Mouse (Mus musculus): ENCODE data around the gene Fto. TPM values are rescaled to one million over a fixed set of nuclear protein-coding genes. Genes with fewer than 3 reads are reported as not detected.

The Fto gene
- polyA plus RNA-seq, 1 experiment, result 144 TPM

DNA sequence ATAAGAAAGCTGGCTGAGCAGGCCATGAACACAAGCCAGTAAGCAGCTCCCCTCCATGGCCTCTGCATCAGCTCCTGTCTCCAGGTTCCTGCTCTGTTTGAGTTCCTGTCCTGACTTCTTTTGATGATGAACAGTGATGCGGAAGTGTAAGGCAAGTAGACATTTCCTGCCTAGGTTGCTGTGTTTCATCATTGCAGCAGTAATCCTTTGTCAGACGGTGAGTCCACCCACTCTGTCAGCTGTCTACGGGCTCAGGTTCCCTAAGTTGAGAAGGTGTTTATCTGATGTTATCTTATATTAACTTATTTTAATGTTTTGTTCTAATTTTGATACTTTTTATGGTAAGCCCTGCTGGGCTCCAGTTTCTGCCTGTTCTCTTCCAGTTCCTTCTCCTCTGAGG, 12.7 kb downstream of the Fto start:
- TF ChIP-seq POLR2A (IDR thresholded peaks at IDR 0.05; ENCODE audit: borderline replicate concordance, extremely low read depth, insufficient read depth, insufficient read length, poor library complexity, severe bottlenecking) (no peak), CTCF (IDR thresholded peaks at IDR 0.05; ENCODE audit: borderline replicate concordance, extremely low read depth, insufficient read depth, insufficient read length) (no peak)
- DNase-seq (ENCODE audit: low read depth), result no peak

DNA sequence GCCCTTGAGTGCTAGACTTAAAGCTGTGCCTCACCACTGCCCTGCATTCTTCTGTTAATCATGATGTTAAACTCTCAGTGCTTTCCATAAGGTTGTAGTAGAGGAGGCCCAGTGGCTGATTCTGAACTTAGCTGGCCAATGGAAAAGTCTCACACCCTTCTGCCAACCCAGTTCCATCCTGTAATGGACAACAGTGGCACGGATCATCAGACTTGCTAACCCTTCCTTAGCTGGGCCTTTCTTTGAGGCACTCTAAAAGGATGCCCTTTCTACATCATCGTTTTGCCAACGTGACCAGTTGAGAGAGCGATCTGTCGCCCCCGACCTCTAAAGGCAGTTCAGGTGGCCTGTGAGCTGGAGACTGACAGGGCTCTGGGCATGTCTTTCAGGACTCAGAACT, 13.6 kb downstream of the Fto start:
- DNase-seq (ENCODE audit: low read depth), result no peak
- TF ChIP-seq CTCF (IDR thresholded peaks at IDR 0.05; ENCODE audit: borderline replicate concordance, extremely low read depth, insufficient read depth, insufficient read length), result no peak
- no peak for TF ChIP-seq POLR2A (IDR thresholded peaks at IDR 0.05; ENCODE audit: borderline replicate concordance, extremely low read depth, insufficient read depth, insufficient read length, poor library complexity, severe bottlenecking)

DNA sequence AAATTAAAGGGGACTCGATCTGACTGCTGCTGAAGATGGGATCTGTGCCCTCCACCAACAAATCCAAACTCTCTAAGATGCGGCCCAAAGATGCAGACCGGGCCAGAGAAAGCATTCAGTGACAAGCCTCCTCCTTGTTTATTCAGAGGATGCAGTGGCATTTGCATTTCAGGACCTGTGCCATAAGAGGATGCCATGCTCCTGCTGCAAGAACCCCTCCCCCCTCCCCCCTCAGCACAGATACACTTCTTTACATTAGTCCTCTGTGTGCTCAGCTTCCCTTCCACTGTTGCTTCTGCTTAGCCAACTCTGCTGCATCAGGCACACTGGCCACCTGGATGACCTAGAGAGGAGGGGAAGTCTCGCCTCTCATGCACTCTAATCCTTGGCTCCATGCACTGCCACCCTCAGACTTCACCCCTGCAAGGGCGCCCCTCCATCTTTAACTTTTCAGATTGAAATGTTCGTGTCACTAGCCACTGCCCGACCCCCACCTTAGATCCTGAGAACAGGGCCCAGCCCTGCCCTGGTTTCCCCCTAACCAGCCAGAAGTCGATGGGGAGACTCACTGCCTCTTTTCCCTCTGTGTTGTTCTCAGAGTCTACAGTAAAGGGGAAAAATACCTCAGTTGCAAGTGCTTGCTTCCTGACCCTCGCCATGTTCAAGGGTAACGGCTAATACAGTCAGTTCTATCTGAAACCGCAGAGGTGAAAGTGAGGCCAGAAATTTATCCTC, 14.3 kb downstream of the Fto start:
- DNase-seq (ENCODE audit: low read depth), result peak; percentile 55
- TF ChIP-seq CTCF (IDR thresholded peaks at IDR 0.05; ENCODE audit: borderline replicate concordance, extremely low read depth, insufficient read depth, insufficient read length), result no peak

DNA sequence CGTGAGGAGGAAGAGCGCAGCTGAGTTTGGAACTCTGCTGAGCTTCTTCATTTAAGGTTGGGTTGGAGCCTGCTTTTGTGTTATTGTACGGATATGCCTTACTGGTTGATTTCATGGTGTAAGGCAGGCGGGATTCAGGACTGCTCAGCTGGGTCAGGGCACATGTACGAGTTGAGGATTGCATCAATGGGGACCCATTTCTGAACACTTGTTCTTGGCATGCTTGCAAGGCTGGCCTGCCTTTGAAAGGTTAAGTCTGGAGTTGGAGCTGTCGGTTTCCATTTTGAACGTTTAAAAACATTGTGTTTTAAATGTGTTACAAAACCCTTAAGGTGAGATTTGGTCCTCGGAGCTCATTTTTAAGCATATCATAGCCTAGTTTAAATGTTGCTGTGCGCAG, 15.7 kb downstream of the Fto start:
- peak; percentile 26 for DNase-seq (ENCODE audit: low read depth)
- TF ChIP-seq POLR2A (IDR thresholded peaks at IDR 0.05; ENCODE audit: borderline replicate concordance, extremely low read depth, insufficient read depth, insufficient read length, poor library complexity, severe bottlenecking) (no peak), CTCF (IDR thresholded peaks at IDR 0.05; ENCODE audit: borderline replicate concordance, extremely low read depth, insufficient read depth, insufficient read length) (no peak)

DNA sequence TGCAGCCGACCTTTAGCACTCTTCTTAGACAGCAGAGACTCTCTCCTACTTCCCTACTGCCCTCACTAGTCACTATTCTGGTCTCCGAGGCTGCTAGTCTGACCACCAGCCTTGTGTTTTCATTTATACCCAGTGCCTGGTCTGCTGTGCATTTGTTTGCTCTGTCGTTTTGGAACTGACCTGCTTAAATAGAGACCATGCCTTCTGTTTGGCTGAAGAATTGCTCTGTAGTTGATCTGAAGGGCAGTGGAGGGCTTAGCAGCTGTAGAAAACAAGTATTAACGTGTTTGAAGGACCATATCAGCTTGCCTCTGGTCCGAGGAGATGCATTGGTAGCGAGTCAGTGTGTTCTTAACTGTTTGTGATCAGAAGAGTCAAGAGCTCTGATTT, 16.1 kb downstream of the Fto start:
- TF ChIP-seq CTCF (IDR thresholded peaks at IDR 0.05; ENCODE audit: borderline replicate concordance, extremely low read depth, insufficient read depth, insufficient read length) (no peak), POLR2A (IDR thresholded peaks at IDR 0.05; ENCODE audit: borderline replicate concordance, extremely low read depth, insufficient read depth, insufficient read length, poor library complexity, severe bottlenecking) (no peak)
- no peak for DNase-seq (ENCODE audit: low read depth)

DNA sequence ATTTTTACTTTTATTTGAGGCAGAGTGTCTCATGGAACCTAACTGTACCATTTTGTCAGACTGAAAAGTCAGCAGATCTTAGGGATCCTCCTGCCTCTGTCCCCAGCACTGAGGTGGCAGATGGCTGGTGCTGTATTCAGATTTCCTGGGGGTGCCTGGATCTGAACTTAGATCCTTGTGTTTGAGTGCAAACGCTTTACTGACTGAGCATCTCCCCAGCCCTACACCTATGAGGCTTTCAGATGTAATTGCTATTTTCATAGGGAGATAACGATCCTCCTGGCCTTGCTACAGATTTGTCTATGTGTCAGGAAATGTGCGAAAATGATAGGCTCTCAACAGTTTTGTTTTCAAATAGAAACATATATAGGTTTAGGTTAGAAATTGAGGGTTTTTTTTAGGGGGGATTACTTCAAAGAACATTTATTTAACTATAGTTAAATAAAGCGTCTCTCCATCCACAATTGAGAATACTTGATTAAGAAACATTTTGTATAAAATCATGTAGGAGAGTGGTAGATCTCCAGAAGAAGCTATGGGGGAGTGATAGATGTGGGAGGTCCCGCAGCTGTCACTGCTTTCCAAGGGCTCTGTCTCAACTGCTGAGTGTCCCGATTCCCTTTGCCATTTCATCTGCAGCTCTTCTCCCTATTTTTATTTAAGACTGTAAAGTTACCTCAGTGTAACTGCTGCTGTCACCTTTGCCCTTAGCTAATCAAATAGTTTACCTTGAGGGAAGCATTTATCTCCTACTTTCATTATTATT, 25.2 kb downstream of the Fto start:
- no peak for DNase-seq (ENCODE audit: low read depth)
- no peak for TF ChIP-seq CTCF (IDR thresholded peaks at IDR 0.05; ENCODE audit: borderline replicate concordance, extremely low read depth, insufficient read depth, insufficient read length)
- TF ChIP-seq POLR2A (IDR thresholded peaks at IDR 0.05; ENCODE audit: borderline replicate concordance, extremely low read depth, insufficient read depth, insufficient read length, poor library complexity, severe bottlenecking), result no peak

DNA sequence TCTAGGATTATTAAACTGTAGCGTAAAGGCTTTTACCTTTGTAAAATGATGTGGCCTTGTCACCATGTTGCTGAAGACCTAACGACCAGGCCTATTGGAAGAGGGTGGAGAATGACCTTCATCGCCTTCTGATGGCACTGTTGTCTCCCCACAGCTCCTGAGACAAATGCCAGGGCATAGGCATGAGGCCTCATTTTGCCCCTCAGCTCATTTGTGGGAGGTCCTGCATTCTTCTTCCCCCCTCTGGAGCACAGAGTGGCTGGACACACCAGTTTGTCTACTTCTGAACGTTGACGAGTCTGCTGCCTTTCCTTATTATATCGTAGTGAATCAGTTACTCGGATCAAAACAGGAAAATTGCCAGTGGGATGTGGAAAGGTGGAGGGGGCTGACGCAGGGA, 26.3 kb downstream of the Fto start:
- TF ChIP-seq CTCF (IDR thresholded peaks at IDR 0.05; ENCODE audit: borderline replicate concordance, extremely low read depth, insufficient read depth, insufficient read length), result no peak
- TF ChIP-seq POLR2A (IDR thresholded peaks at IDR 0.05; ENCODE audit: borderline replicate concordance, extremely low read depth, insufficient read depth, insufficient read length, poor library complexity, severe bottlenecking), result no peak
- no peak for DNase-seq (ENCODE audit: low read depth)

DNA sequence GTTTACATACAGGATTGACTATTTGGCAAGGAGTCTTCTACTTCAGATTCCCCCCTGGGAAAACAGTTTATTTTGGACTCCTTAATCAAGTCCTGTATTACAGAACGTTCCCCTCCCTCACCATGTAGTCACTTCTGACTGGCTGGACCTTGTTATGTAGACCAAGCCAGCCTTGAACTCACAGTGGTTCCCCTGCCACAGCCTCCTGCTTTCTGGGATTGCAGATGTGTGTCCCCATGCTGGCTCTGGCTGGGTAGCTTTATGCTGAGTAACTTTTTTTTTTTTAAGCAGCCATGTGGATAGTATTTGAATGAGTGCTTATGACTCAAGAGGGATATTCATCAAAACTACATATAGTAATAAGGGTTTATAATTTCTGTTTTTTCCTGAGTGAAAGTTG, 27.4 kb downstream of the Fto start:
- no peak for TF ChIP-seq POLR2A (IDR thresholded peaks at IDR 0.05; ENCODE audit: borderline replicate concordance, extremely low read depth, insufficient read depth, insufficient read length, poor library complexity, severe bottlenecking)
- no peak for TF ChIP-seq CTCF (IDR thresholded peaks at IDR 0.05; ENCODE audit: borderline replicate concordance, extremely low read depth, insufficient read depth, insufficient read length)
- DNase-seq (ENCODE audit: low read depth), result no peak

DNA sequence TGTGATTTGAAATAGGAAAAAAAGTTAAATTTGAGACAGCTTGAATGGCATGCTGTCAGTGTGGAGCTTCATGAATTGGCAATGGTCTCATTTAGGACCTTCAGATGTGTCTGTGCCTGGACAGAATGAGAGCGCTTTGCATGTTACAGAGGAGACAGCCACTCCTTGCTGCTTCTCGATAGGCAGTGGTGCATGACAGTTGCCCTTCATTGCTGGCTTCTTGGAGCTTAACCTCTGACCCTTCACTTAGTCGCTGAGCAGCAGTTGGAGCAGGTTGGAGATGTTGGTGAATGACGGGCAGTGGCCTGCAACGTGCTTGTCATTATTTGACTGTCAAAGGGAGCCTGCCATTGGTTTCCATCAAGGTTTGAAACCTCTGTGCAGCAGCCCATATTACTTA, 28.9 kb downstream of the Fto start:
- no peak for DNase-seq (ENCODE audit: low read depth)
- no peak for TF ChIP-seq POLR2A (IDR thresholded peaks at IDR 0.05; ENCODE audit: borderline replicate concordance, extremely low read depth, insufficient read depth, insufficient read length, poor library complexity, severe bottlenecking)
- no peak for TF ChIP-seq CTCF (IDR thresholded peaks at IDR 0.05; ENCODE audit: borderline replicate concordance, extremely low read depth, insufficient read depth, insufficient read length)

DNA sequence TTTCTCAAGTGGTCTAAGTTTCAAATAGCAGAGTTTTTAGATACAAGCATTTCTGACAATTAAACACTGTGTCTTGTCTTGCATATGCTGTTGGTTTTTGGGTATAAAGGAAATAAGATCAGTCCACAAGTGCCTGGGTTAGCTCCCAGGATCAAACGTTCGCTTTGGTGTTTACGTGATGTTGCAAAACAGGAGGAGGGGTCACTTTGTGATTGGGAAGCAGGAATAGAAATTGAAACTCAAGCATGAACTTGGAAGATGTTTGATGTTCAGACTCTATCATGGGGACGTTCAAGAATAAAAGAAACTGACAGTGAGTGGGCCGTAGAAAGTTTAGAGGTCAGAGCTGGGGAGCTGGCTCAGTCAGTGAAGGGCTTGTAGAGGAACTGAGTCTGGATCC, 29.5 kb downstream of the Fto start:
- no peak for TF ChIP-seq POLR2A (IDR thresholded peaks at IDR 0.05; ENCODE audit: borderline replicate concordance, extremely low read depth, insufficient read depth, insufficient read length, poor library complexity, severe bottlenecking)
- no peak for TF ChIP-seq CTCF (IDR thresholded peaks at IDR 0.05; ENCODE audit: borderline replicate concordance, extremely low read depth, insufficient read depth, insufficient read length)
- no peak for DNase-seq (ENCODE audit: low read depth)

DNA sequence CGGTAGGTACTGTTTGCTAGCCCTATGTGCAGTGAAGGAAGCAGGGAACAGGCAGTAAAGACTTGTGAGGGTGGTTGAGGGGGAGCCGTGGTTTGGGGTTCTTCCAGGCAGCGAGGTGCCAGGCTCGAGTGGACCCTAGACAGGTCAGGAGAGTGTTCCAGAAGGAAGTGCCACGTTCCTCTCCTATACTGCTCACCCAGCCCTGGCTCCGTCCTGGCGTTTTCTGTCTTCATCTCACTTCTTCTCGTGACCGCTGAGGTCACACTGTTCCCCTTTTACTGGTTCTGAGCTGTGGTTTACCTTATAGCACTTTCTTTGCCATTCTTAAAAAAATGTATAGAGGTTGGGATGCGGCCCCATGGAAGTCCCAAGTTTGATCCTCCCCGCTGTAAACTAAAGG, 31.3 kb downstream of the Fto start:
- DNase-seq (ENCODE audit: low read depth), result no peak
- TF ChIP-seq POLR2A (IDR thresholded peaks at IDR 0.05; ENCODE audit: borderline replicate concordance, extremely low read depth, insufficient read depth, insufficient read length, poor library complexity, severe bottlenecking) (no peak), CTCF (IDR thresholded peaks at IDR 0.05; ENCODE audit: borderline replicate concordance, extremely low read depth, insufficient read depth, insufficient read length) (no peak)

DNA sequence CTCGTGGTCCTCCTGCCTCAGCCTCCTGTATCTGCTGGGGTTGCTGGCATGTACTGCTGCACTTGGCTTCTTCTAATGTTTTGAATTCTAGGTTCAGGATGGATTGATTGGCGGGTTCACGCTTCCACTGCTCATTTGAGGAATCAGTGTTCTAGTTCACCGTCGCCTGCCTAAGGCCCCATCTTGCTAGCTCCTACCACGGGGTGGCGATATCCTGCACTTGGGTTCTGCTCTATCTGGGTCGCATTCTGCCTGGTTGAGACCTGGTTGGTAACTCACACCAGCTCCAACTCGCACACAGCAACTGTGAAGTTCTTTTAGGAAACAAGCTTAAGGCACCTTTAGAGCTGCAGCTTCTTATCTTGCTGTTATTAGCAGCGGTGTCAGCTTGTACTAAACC, 33.8 kb downstream of the Fto start:
- DNase-seq (ENCODE audit: low read depth), result no peak
- TF ChIP-seq POLR2A (IDR thresholded peaks at IDR 0.05; ENCODE audit: borderline replicate concordance, extremely low read depth, insufficient read depth, insufficient read length, poor library complexity, severe bottlenecking) (no peak), CTCF (IDR thresholded peaks at IDR 0.05; ENCODE audit: borderline replicate concordance, extremely low read depth, insufficient read depth, insufficient read length) (no peak)

Measured in brain, embryonic 14.5 days (tissue).